Mouse (Mus musculus): ENCODE measurements around the gene Fancg. TPM values are rescaled to one million over a fixed set of nuclear protein-coding genes. Genes with fewer than 3 reads are reported as not detected.

Fancg gene
- polyA plus RNA-seq (2015; fragmentation: Nextera tagmentation; extraction: Ambion mirVana): 5.2 and 6.2 TPM in 2 replicates

- TF ChIP-seq CTCF (IDR thresholded peaks at IDR 0.05; ENCODE audit: low read depth): no peak
- peak; percentile 80 for ATAC-seq
- H3K27ac ChIP-seq (ENCODE audit: low read depth, low read length): no peak within 1 kb of the TSS
- H3K9ac ChIP-seq (ENCODE audit: low read depth, low read length): peak within 1 kb of the TSS; percentile 58
- WGBS: under 1% methylated on average over 37 of the region's 37 CpGs
- no peaks in the 10 kb centered on the region for H3K27me3 ChIP-seq (replicated peaks; ENCODE audit: control insufficient read depth, insufficient read depth, low read length)
- H3K4me1 ChIP-seq (replicated peaks; ENCODE audit: control insufficient read depth, insufficient read depth, low read length): peaks cover 4% of the 10 kb centered on the region; the same call in 1 of the 2 replicates
- H3K4me2 ChIP-seq (replicated peaks; ENCODE audit: low read depth): peak within 1 kb of the TSS; percentile 85
- H3K4me3 ChIP-seq (ENCODE audit: low read depth, low read length): peak within 1 kb of the TSS; percentile 73
- H3K9me3 ChIP-seq (ENCODE audit: control insufficient read depth): no peaks in the 10 kb centered on the region
- H3K36me3 ChIP-seq (ENCODE audit: control insufficient read depth, insufficient read depth): peaks cover 7% of the 10 kb centered on the region; the same call in 1 of the 2 replicates
These were observed at the start of gene Fancg for GRCm38 (mm10) chr4:43010161-43011038. Fancg (minus strand) TSS chr4:43010506.

- H3K9ac ChIP-seq (ENCODE audit: low read depth, low read length): peak overlapping the region; percentile 73
- H3K4me2 ChIP-seq (replicated peaks; ENCODE audit: low read depth): peak overlapping the region; percentile 88
- no peaks in the 10 kb centered on the region for H3K27me3 ChIP-seq (replicated peaks; ENCODE audit: control insufficient read depth, insufficient read depth, low read length)
- H3K9me3 ChIP-seq (ENCODE audit: control insufficient read depth): no peaks in the 10 kb centered on the region
- H3K4me3 ChIP-seq (ENCODE audit: low read depth, low read length): peak overlapping the region; percentile 76
- WGBS: 44% methylated on average over 3 of the region's 3 CpGs
- TF ChIP-seq CTCF (IDR thresholded peaks at IDR 0.05; ENCODE audit: low read depth): no peak
- H3K27ac ChIP-seq (ENCODE audit: low read depth, low read length): no peak overlapping the region
- no peak for ATAC-seq
- no peaks in the 10 kb centered on the region for H3K36me3 ChIP-seq (ENCODE audit: control insufficient read depth, insufficient read depth)
- no peaks in the 10 kb centered on the region for H3K4me1 ChIP-seq (replicated peaks; ENCODE audit: control insufficient read depth, insufficient read depth, low read length)
These were observed 49.4 kb upstream of the Fancg start for GRCm38 (mm10) chr4:43059697-43060096.

GRCm38 (mm10) chr4:43058753-43059654 lies 48.7 kb upstream of the Fancg start, which contains the start of gene Unc13b:
Unc13b (plus strand) TSS chr4:43058953.
- Histone ChIP-seq H3K4me2 (replicated peaks; ENCODE audit: low read depth) (peak within 1 kb of the TSS; percentile 88), H3K4me1 (replicated peaks; ENCODE audit: control insufficient read depth, insufficient read depth, low read length) (no peaks in the 10 kb centered on the region), H3K9me3 (ENCODE audit: control insufficient read depth) (no peaks in the 10 kb centered on the region), H3K4me3 (ENCODE audit: low read depth, low read length) (peak within 1 kb of the TSS; percentile 76), H3K27ac (ENCODE audit: low read depth, low read length) (peak within 1 kb of the TSS; percentile 63; the same call in 1 of the 2 replicates), H3K36me3 (ENCODE audit: control insufficient read depth, insufficient read depth) (no peaks in the 10 kb centered on the region), H3K27me3 (replicated peaks; ENCODE audit: control insufficient read depth, insufficient read depth, low read length) (no peaks in the 10 kb centered on the region), H3K9ac (ENCODE audit: low read depth, low read length) (peak within 1 kb of the TSS; percentile 73)
- no peak for TF ChIP-seq CTCF (IDR thresholded peaks at IDR 0.05; ENCODE audit: low read depth)
- 1% methylated on average over 70 of the region's 90 CpGs for WGBS
- ATAC-seq: peak; percentile 96

- ATAC-seq: peak; percentile 9; the same call in 1 of the 2 replicates
- peak overlapping the region; percentile 76 for H3K4me3 ChIP-seq (ENCODE audit: low read depth, low read length)
- no peaks in the 10 kb centered on the region for H3K36me3 ChIP-seq (ENCODE audit: control insufficient read depth, insufficient read depth)
- H3K9ac ChIP-seq (ENCODE audit: low read depth, low read length): no peak overlapping the region
- no peak for TF ChIP-seq CTCF (IDR thresholded peaks at IDR 0.05; ENCODE audit: low read depth)
- no peaks in the 10 kb centered on the region for H3K4me1 ChIP-seq (replicated peaks; ENCODE audit: control insufficient read depth, insufficient read depth, low read length)
- no peak overlapping the region for H3K27ac ChIP-seq (ENCODE audit: low read depth, low read length)
- H3K9me3 ChIP-seq (ENCODE audit: control insufficient read depth): no peaks in the 10 kb centered on the region
- H3K4me2 ChIP-seq (replicated peaks; ENCODE audit: low read depth): peak overlapping the region; percentile 88
- H3K27me3 ChIP-seq (replicated peaks; ENCODE audit: control insufficient read depth, insufficient read depth, low read length): no peaks in the 10 kb centered on the region
- WGBS: 19% methylated on average over 8 of the region's 8 CpGs
These were observed 48.1 kb upstream of the Fancg start for GRCm38 (mm10) chr4:43058392-43058752.

DNA sequence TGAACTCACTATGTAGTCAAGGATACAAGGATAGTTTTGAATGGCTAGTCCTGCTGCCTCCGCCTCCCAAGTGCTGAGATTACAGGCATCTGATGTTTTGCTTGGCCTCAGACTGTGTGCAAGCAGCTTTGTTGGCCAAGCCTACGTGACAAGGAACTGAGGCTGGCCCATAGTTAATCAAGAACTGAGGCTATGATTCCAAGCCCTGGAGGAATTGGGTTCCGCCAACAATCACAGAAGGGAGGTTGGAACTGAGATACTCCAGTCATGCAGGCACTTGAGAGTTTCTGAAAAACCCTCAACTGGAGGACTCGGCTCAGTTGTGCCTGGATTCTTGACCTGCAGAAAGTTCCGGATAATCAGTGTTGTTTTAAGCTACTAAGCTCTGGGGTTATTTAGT lies 47.3 kb upstream of the Fancg start:
- 91% methylated on average over 5 of the region's 5 CpGs for WGBS
- Histone ChIP-seq H3K4me2 (replicated peaks; ENCODE audit: low read depth) (no peak overlapping the region), H3K27me3 (replicated peaks; ENCODE audit: control insufficient read depth, insufficient read depth, low read length) (no peaks in the 10 kb centered on the region), H3K9me3 (ENCODE audit: control insufficient read depth) (no peaks in the 10 kb centered on the region), H3K27ac (ENCODE audit: low read depth, low read length) (no peak overlapping the region), H3K4me3 (ENCODE audit: low read depth, low read length) (no peak overlapping the region), H3K4me1 (replicated peaks; ENCODE audit: control insufficient read depth, insufficient read depth, low read length) (no peaks in the 10 kb centered on the region), H3K36me3 (ENCODE audit: control insufficient read depth, insufficient read depth) (no peaks in the 10 kb centered on the region), H3K9ac (ENCODE audit: low read depth, low read length) (no peak overlapping the region)
- no peak for ATAC-seq
- no peak for TF ChIP-seq CTCF (IDR thresholded peaks at IDR 0.05; ENCODE audit: low read depth)

DNA sequence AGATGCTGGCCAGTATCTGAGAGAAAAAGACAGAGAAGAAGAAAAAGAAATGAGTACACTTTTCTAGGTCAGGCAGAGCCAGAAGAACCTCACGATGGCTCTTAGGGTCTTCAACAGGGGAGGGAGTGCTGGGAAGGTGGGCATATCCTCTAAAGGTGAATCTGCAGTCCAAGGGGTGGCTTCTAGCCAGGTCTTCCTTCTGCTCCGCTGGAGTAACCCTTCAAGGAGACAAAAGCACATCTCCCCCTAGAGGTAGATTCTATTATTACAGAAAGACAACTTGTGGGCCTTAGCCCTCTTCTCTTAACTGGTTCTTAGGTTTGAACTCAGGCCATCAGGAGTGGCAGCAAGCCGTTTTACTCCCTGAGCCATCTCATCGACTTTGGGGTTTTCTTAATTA lies 42.3 kb upstream of the Fancg start:
- H3K36me3 ChIP-seq (ENCODE audit: control insufficient read depth, insufficient read depth): no peaks in the 10 kb centered on the region
- no peaks in the 10 kb centered on the region for H3K27me3 ChIP-seq (replicated peaks; ENCODE audit: control insufficient read depth, insufficient read depth, low read length)
- H3K27ac ChIP-seq (ENCODE audit: low read depth, low read length): no peak overlapping the region
- TF ChIP-seq CTCF (IDR thresholded peaks at IDR 0.05; ENCODE audit: low read depth): peak; percentile 74
- no peak overlapping the region for H3K4me3 ChIP-seq (ENCODE audit: low read depth, low read length)
- H3K9ac ChIP-seq (ENCODE audit: low read depth, low read length): no peak overlapping the region
- peak overlapping the region; percentile 27 for H3K4me2 ChIP-seq (replicated peaks; ENCODE audit: low read depth)
- H3K4me1 ChIP-seq (replicated peaks; ENCODE audit: control insufficient read depth, insufficient read depth, low read length): no peaks in the 10 kb centered on the region
- H3K9me3 ChIP-seq (ENCODE audit: control insufficient read depth): no peaks in the 10 kb centered on the region
- ATAC-seq: no peak
- WGBS: 17% methylated on average over 4 of the region's 4 CpGs

All from intestine, postnatal 0 days (tissue).